Mouse (Mus musculus): ENCODE results near the gene Vmn2r121.

The Vmn2r121 gene

GRCm38 (mm10) chrX:124135852-124136251 lies at the start of gene Vmn2r121:
Vmn2r121 (minus strand) TSS chrX:124135952.
- in situ Hi-C loops (cut with MseI, MboI) = no loop called here
